Mouse (Mus musculus) spleen, adult 2 months (tissue): ENCODE measurements around the gene Lgi4.

Experiments used
- CTCF ChIP-seq: fragments of 200-500 bp; IDR thresholded peaks from 2 replicates; pipeline ENCODE4 v1.5.1; 2011; ENCODE audit warnings: mild to moderate bottlenecking, inconsistent platforms; ENCODE audit not compliant: insufficient read depth, insufficient read length, insufficient replicate concordance; ENCODE audit errors: extremely low read depth
- POLR2A ChIP-seq: fragments of 200-500 bp; IDR thresholded peaks from 2 replicates; pipeline ENCODE4 v1.6.1; 2011; ENCODE audit warnings: low read depth, low read length, inconsistent platforms

- TF ChIP-seq CTCF (peak; percentile 43; the same call in 1 of the 2 replicates), POLR2A (no peak)
Observed at GRCm38 (mm10) chr7:31077885-31078445, 18.8 kb downstream of the Lgi4 start.
